Mouse (Mus musculus) thymus, postnatal 0 days (tissue): ENCODE data around the gene Elane. TPM values are rescaled to one million over a fixed set of nuclear protein-coding genes. Genes with fewer than 3 reads are reported as not detected.

ENCODE experiments used
- DNase-seq: peaks from one replicate; pipeline ENCODE4 v3.0.0-alpha.2; 2015; ENCODE audit warnings: low spot score
- polyA plus RNA-seq: library from polyadenylated mRNA; unstranded; fragments of >200 nt; fragmentation: Nextera tagmentation; extraction: Ambion mirVana; gene quantifications from 2 replicates; pipeline ENCODE4 v1.2.1, GENCODE M21; 2015

Gene Elane
- polyA plus RNA-seq, 1 experiment from 2014 or later, result 0.74 TPM

DNA sequence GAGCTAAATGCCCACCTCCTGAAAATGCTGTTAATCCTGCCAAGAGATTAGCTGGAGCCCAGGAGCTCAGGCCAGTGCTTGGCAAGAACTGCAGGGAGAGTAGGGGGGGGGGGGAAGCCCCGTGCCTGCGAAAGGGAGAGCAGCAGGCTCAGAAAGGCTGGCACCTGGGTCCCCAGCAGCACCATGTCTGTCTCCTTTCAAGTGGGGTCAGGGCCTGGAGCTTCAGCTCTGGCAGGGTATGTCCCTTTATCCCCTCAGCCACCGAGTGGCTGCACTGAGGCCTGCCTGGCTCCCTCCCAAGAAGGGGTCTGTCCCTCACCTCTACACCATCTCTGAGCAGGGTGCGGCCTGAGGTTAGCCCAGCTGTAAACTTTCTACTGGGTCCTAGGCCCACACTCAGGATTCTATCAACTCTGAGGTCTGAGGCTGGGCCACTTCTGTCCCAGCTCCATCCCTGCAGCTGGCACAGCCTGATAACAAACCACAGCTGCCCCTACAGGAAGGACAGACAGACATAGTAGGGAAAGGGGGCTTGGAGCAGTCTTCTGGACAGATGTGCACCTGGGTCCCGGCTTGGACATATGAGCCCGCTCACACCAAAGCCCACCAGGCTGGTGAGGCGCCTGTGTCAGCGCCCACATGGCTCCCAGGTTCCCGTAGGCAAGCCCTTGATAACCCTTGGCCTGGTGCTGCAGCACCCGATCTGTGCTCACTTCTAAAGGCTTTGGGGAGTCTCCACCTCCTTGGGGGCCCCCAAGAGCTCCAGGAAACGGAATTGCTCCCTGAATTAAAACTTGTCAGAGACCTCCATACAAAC is 28.3 kb downstream of the Elane start:
- DNase-seq, result no peak

DNA sequence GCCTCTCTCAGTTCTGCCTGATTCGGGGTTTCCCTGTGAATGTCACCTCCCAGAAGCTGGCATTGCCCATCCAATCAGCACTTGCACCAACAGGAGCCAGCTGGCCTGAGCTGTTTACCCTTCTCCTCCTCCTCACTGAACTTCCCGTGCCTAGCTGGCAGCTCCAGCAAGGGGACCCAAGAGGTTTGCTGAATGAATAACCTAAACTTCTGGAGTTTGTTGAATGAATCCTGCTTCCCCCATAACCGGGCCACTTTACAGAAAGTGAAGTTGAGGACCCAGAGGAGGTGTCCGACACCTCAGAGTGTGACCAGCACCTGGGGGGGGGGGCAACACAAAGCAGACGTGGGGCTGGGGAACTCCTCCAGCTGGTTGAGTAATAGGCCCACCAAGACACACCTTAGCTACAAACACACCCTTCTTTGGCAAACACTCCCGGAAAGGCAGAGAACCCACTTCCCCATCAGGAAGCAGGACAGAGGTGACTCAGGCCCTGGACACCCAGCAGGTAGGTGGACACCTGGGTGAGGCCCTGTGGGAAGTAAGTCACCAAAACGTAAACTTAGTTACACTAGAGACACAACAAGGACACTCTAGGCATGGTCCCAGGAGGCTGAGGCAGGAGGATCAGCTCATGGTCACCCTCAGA is 29.0 kb downstream of the Elane start:
- no peak for DNase-seq

- no peak for DNase-seq
These were observed 30.0 kb downstream of the Elane start for GRCm38 (mm10) chr10:79916081-79916480.

DNA sequence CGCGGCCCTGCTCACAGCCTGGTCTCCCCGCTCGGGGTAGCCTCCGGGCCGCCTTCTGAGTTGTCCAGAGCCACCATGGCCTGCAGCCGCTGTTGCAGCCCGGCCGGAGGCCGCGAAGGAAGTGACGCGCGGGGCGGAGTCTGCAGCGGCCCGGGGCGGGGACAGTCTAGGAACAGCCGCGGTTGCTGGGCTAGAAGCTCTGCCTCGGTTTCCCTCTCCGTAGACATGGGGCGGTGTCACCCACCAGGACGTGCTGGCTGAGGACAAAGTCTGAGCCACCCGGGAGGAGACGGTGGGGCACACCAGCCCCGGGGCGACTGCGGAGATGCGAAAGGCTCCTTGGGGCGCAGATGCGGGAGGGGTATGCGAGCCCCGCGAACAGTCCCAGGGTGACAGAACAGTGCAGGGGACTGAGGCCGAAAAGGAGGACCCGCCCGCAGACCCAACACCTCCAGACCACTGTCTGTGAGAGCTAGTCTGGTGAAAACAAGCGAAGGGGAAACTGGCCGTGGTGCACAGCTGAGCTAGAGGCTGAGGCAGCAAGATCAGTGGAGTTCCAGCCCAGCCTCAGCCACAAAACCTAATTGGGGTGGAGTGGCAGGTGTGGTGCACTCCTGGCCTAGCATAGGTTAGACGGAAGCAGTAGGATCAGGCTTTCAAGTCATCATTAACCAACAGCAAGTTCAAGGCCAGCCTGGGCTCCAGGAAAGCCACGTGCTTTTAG is 30.9 kb downstream of the Elane start, which contains the start of gene Kiss1r:
Gene Kiss1r (plus strand): TSS at position 164 of the 724 bp plus-strand sequence.
- DNase-seq, result peak; percentile 80

DNA sequence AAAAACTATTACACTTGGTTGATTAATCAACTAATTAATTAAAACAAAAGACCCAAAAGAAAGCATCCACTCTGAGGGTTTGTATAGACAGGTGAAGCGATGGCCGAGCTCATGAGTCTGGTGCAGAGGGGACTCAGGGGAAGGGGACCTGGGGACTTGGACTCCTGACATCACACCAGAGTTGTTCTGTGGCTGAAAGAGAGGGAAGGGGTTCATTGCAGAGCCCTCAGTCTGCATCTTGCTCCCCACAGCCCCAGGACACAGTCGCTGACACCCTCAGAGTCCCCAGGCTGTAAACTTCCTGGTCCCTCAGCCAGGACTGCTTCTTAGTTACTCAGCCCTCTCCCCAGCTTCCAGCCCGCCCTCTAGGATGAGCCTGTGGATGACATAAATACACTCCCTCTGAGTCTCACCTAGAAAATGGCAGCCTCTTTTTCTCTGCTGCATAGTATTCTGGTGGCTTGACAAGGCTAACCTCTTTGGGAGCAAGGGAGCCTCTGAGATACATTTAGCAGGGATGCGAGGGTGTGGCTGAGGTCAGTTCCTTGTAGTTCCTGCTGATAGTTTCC is 31.6 kb downstream of the Elane start:
- DNase-seq, result no peak

DNA sequence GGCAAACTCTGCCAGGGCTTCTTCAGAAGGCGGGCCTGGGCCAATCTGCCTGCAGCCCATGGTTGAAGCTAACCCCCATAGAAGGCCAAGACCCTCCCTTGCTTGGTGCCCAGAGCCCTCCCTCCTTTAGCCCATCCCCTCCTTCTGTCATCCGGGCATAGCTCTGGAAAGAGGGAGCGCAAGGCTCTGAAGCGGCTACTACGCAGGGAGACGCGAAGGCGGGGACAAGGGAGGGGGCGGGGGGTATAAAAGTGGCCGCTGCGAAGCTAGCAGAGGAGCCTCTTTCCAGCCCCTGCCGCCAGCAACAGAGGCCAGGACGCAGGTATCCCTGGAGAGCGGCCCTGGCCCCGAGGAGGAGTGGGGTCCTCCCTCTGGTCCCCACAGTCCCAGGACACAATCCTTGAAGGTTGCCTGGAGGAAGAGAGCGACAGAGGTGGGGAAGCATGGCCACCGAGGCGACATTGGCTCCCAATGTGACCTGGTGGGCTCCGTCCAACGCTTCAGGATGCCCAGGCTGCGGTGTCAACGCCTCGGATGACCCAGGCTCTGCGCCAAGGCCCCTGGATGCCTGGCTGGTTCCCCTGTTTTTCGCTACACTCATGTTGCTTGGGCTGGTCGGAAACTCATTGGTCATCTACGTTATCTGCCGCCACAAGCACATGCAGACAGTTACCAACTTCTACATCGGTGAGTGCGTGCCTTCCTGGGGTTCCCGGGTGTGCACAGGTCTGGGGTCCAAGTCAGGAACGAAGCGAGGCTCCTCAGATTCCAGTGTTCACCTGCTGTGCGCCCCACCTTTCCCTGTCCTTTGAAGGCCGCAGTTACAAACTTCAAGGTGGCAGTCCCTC is 32.4 kb downstream of the Elane start:
- no peak for DNase-seq

DNA sequence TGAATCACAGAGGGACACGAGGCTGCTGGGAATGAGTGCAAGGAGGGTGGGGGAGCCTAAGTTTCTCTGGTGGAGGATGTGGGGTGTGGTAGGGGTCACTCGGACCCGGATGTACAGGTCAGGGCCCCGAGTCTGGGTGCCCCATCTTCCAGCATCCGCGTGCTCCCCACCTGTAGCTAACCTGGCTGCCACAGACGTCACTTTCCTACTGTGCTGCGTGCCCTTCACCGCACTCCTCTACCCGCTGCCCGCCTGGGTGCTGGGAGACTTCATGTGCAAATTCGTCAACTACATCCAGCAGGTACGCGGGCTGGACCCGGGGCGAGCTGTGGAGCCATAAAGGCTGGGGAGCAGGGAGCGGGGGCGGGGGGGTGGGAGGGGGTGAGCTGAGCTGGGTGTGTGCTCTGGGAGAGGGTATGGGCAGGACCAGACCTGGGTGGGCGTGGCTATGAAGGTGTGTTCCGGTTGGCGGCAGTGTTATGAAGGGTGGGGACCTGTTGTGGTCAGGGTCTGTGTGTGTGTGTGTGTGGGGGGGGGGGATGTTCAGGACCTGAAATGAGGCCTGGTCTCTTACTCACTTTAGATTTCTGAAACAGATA is 33.3 kb downstream of the Elane start:
- no peak for DNase-seq

GRCm38 (mm10) chr10:79920056-79920890 is 34.2 kb downstream of the Elane start:
- DNase-seq, result no peak

- DNase-seq, result peak; percentile 45
These were observed 35.0 kb downstream of the Elane start, which contains the start of gene R3hdm4 for GRCm38 (mm10) chr10:79920958-79921535. TSS of gene R3hdm4 (minus strand) at chr10:79921208.

DNA sequence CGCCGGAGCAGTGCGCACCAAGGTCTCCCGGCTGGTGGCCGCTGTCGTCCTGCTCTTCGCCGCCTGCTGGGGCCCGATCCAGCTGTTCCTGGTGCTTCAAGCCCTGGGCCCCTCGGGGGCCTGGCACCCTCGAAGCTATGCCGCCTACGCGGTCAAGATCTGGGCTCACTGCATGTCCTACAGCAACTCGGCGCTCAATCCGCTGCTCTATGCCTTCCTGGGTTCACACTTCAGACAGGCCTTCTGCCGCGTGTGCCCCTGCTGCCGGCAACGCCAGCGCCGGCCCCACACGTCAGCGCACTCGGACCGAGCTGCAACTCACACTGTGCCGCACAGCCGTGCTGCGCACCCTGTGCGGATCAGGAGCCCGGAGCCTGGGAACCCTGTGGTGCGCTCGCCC is 35.5 kb downstream of the Elane start:
- no peak for DNase-seq

- peak; percentile 91 for DNase-seq
These were observed 39.1 kb downstream of the Elane start for GRCm38 (mm10) chr10:79924998-79925784.

GRCm38 (mm10) chr10:79925785-79926490 is 39.9 kb downstream of the Elane start:
- DNase-seq, result peak; percentile 42

GRCm38 (mm10) chr10:79926491-79927323 is 40.7 kb downstream of the Elane start, which contains the start of gene Arid3a:
TSS of gene Arid3a (plus strand) at chr10:79927043.
- peak; percentile 94 for DNase-seq

GRCm38 (mm10) chr10:79927324-79928029 is 41.4 kb downstream of the Elane start:
- peak; percentile 89 for DNase-seq

GRCm38 (mm10) chr10:79928030-79928694 is 42.1 kb downstream of the Elane start:
- DNase-seq, result peak; percentile 58
